ENCODE assay signal across 17 mouse cellular contexts in genomic region chr13:108435687-108436086, GRCm38 (mm10).
"Had no signal": no experiment of that assay in that cellular context is flagged by ENCODE, and none has a peak within 500 bp of the region (broad histone marks: within the 10 kb centered on the region; RNA-seq: fewer than 3 reads in every experiment).

No protein-coding gene starts in this region.

- DNase-seq: retina, postnatal 1 day; right cerebral cortex, adult 18-20 months; right cerebral cortex, postnatal 14 days; right cerebral cortex, postnatal 25 days; right cerebral cortex, postnatal 4 days; spleen, adult 18-20 months; thymus, adult 18-20 months; thymus, adult 2 months; thymus, postnatal 14 days; thymus, postnatal 25 days; thymus, postnatal 36 days; thymus, postnatal 4 days had no signal

- H3K27me3 ChIP-seq: neural tube, embryonic 12.5 days; neural tube, embryonic 13.5 days; neural tube, embryonic 15.5 days; stomach, embryonic 15.5 days had no signal

- H3K9ac ChIP-seq: neural tube, embryonic 12.5 days; neural tube, embryonic 13.5 days; neural tube, embryonic 15.5 days; stomach, embryonic 15.5 days had no signal

- H3K4me1 ChIP-seq: neural tube, embryonic 12.5 days; neural tube, embryonic 13.5 days; neural tube, embryonic 15.5 days; stomach, embryonic 15.5 days had no signal

- H3K4me3 ChIP-seq: neural tube, embryonic 12.5 days; neural tube, embryonic 13.5 days; neural tube, embryonic 15.5 days; stomach, embryonic 15.5 days had no signal

- H3K36me3 ChIP-seq: neural tube, embryonic 12.5 days; neural tube, embryonic 13.5 days; neural tube, embryonic 15.5 days; stomach, embryonic 15.5 days had no signal

- H3K27ac ChIP-seq: neural tube, embryonic 12.5 days; neural tube, embryonic 13.5 days; neural tube, embryonic 15.5 days; stomach, embryonic 15.5 days; stomach, postnatal 0 days had no signal

- H3K4me2 ChIP-seq: neural tube, embryonic 12.5 days; neural tube, embryonic 13.5 days; neural tube, embryonic 15.5 days; stomach, embryonic 15.5 days had no signal

- H3K9me3 ChIP-seq: neural tube, embryonic 12.5 days; neural tube, embryonic 13.5 days; neural tube, embryonic 15.5 days; stomach, embryonic 15.5 days had no signal
